Mouse (Mus musculus) spleen, adult 2 months (tissue): ENCODE data around the gene Plekhg3. TPM values are rescaled to one million over a fixed set of nuclear protein-coding genes. Genes with fewer than 3 reads are reported as not detected.

ENCODE experiments used
- DNase-seq, 2 experiments: peaks; one replicate each; pipeline versions ENCODE4 v3.0.0 to v3.0.0-alpha.2; 2012 to 2021; ENCODE audit warnings: low spot score in 2 of 2, low read depth in 1 of 2
- H3K27ac ChIP-seq: fragments of 200-500 bp; 2 replicates; pipeline ENCODE4 v1.5.1; 2012; ENCODE audit warnings: low read length, inconsistent platforms; ENCODE audit not compliant: insufficient read depth
- H3K27me3 ChIP-seq: fragments of 200-500 bp; 2 replicates; pipeline ENCODE4 v1.6.1; 2012; ENCODE audit warnings: mild to moderate bottlenecking, moderate library complexity, low read length, inconsistent platforms; ENCODE audit not compliant: control insufficient read depth, insufficient read depth
- H3K36me3 ChIP-seq: fragments of 200-500 bp; 2 replicates; pipeline ENCODE4 v1.6.1; 2012; ENCODE audit warnings: mild to moderate bottlenecking, low read length, inconsistent platforms; ENCODE audit not compliant: control insufficient read depth, insufficient read depth
- H3K4me1 ChIP-seq: fragments of 200-500 bp; 2 replicates; pipeline ENCODE4 v1.6.1; 2011; ENCODE audit warnings: inconsistent platforms; ENCODE audit not compliant: control insufficient read depth, insufficient read depth, insufficient read length
- H3K4me3 ChIP-seq: fragments of 200-500 bp; 2 replicates; pipeline ENCODE4 v1.5.1; 2011; ENCODE audit warnings: mild to moderate bottlenecking, inconsistent platforms; ENCODE audit not compliant: insufficient read depth, insufficient read length; ENCODE audit errors: extremely low read depth
- CTCF ChIP-seq: fragments of 200-500 bp; IDR thresholded peaks from 2 replicates; pipeline ENCODE4 v1.5.1; 2011; ENCODE audit warnings: mild to moderate bottlenecking, inconsistent platforms; ENCODE audit not compliant: insufficient read depth, insufficient read length, insufficient replicate concordance; ENCODE audit errors: extremely low read depth
- POLR2A ChIP-seq: fragments of 200-500 bp; IDR thresholded peaks from 2 replicates; pipeline ENCODE4 v1.6.1; 2011; ENCODE audit warnings: low read depth, low read length, inconsistent platforms
- WGBS: fragments of 180-500 bp; shearing (Covaris S2); methylation state at CpG from one replicate; pipeline ENCODE4 v1.1.7; 2018; 5-methylcytosine and 5-hydroxymethylcytosine counted together
- polyA plus RNA-seq: library from polyadenylated mRNA; depleted of rRNA; stranded (reverse); fragments of >200 nt; gene quantifications from 2 replicates; pipeline ENCODE4 v1.2.3, GENCODE M21; 2012

Plekhg3 gene
- polyA plus RNA-seq, 1 experiment, result 15.3 TPM

DNA sequence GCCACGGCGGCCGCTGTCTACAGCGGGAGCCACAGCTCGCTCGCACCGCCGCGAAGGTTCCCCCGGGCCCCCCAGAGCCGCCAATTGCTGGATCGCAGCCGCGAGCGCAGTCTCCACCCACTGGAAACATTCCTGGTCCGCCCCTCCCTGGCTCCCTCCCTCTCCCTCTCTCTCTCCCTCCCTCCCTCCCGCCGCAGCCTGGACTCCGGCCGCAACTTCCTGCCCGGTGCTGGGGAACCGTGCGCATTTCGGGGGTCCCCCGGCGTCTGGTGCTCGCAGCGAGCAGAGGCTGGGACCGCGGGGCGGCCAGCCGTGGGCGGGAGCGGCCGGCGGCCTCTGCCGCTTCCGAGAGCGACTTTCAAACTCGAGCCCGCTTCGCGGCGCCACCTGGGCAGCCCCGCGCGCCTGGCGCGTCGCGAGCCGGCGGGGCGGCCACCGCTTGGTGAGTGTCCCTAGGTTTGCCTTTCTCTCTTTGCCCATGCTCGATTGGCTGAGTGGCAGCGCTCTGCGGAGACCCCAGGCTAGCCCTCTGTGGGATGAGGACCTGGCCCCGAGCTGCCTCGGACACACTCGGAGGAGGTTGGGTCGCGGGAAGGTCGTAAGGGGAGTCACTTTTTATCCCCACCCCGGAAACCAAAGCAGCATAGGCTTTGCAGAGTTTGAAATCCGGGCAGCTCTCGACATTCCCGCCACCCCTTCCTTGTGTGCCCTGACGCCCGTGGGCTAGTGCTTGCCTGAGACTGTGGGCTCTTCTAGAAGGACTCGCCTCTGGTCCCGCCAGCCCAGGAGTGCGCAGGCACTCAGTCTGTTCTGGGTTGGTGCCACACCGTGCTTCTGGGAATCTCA, 2.9 kb downstream of the Plekhg3 start:
- under 1% methylated on average over 70 of the region's 74 CpGs for WGBS
- peaks cover 2% of the 10 kb centered on the region; the same call in 1 of the 2 replicates for H3K27me3 ChIP-seq
- DNase-seq, result peak in 1 of 2 experiments; percentile 57
- H3K27ac ChIP-seq, result peak overlapping the region; percentile 79
- 0 out of 2 replicates have a peak, but pooled peaks have one; percentile 2 for TF ChIP-seq POLR2A
- TF ChIP-seq CTCF, result no peak
- H3K4me3 ChIP-seq, result peak overlapping the region; percentile 81
- no peaks in the 10 kb centered on the region for H3K36me3 ChIP-seq
- peaks cover 31% of the 10 kb centered on the region; the same call in 1 of the 2 replicates for H3K4me1 ChIP-seq

DNA sequence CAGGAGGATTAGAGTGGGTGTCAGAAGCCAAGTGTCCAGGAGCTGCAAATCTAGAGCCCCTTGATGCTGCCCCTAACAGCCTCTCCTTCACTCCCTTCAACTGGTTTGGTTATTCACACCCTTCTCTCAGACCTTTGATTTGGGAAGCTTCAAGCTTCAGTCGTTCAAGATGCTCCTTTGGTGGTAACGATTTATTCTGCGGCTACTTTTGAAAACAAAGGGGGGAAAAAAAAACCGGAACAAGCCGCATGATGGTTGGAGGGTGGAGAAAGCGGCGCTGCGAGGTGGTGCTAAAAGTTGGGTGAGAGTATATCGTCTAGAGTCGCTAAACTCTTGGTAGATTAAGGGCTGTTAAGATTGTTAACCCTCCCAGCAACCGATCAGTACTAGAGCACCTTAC, 3.5 kb downstream of the Plekhg3 start:
- 4% methylated on average over 11 of the region's 11 CpGs for WGBS

DNA sequence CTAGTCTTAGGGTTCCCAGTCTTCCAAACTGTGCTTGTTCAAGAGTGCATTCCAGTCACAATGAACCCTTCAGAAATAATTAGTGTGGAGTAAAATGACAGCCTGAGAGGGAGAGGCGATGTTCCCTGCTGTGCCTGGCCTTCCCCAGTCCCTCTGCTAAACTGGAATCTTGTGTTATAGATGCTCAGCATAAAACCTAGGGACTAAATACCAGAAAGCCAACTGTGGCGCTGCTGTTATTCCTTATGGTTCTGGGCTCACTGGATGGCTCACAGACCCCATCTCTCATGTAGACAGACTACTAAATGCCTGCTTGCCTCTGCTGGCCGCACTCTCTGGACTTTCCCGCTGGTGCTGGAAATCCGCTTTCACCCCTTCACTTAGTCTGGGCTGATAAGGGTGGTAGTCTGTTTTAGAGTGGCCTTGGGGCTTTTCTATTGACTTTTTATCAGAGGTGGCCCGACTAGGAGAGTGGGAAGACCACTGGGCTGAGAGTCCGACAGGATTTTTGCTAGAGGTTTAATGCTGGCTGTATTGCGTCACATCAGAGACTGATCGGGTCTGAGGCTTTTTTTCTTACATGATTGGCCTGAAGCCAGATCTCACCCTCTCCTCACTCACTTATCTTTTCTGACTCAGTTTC, 4.1 kb downstream of the Plekhg3 start:
- WGBS, result 66% methylated on average over 9 of the region's 9 CpGs
- Histone ChIP-seq H3K27me3 (peaks cover 2% of the 10 kb centered on the region; the same call in 1 of the 2 replicates), H3K4me3 (peak overlapping the region; percentile 29; the same call in 1 of the 2 replicates), H3K36me3 (no peaks in the 10 kb centered on the region), H3K4me1 (peaks cover 28% of the 10 kb centered on the region; the same call in 1 of the 2 replicates), H3K27ac (peak overlapping the region; percentile 79)
- TF ChIP-seq CTCF (no peak), POLR2A (no peak)
- no peak for DNase-seq

More for the DNA sequence above, 3.5 kb downstream of the Plekhg3 start:
- Histone ChIP-seq H3K4me3 (peak overlapping the region; percentile 81), H3K27ac (peak overlapping the region; percentile 79), H3K36me3 (no peaks in the 10 kb centered on the region), H3K4me1 (peaks cover 28% of the 10 kb centered on the region; the same call in 1 of the 2 replicates), H3K27me3 (peaks cover 2% of the 10 kb centered on the region; the same call in 1 of the 2 replicates)
- peak in 1 of 2 experiments; percentile 30 for DNase-seq
- TF ChIP-seq POLR2A (no peak), CTCF (no peak)

DNA sequence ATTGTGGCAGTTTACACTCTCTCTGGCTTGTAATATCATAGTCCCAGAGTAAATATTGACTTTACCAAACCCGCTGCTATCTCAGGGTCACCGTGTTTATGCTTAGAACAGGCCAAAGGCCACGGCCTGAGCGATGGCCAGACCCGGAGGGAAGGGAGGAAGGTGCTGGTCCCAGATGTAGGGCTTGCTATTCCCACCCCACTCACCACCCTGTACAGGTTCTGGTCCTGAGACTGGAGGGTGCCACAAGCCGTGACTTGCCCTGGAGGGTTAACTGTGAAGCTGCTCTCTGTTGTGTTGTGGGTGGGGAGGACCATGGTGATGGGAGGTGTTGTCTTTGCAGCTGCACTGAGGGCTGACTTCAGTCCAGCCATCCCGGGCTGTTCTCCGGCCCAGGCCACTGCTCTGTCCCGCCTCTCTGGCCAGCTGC, 4.8 kb downstream of the Plekhg3 start:
- TF ChIP-seq POLR2A, result no peak
- no peak for TF ChIP-seq CTCF
- WGBS, result 76% methylated on average over 9 of the region's 9 CpGs
- Histone ChIP-seq H3K27ac (peak overlapping the region; percentile 20), H3K27me3 (peaks cover 2% of the 10 kb centered on the region; the same call in 1 of the 2 replicates), H3K4me1 (peaks cover 28% of the 10 kb centered on the region; the same call in 1 of the 2 replicates), H3K36me3 (no peaks in the 10 kb centered on the region), H3K4me3 (no peak overlapping the region)
- no peak for DNase-seq

DNA sequence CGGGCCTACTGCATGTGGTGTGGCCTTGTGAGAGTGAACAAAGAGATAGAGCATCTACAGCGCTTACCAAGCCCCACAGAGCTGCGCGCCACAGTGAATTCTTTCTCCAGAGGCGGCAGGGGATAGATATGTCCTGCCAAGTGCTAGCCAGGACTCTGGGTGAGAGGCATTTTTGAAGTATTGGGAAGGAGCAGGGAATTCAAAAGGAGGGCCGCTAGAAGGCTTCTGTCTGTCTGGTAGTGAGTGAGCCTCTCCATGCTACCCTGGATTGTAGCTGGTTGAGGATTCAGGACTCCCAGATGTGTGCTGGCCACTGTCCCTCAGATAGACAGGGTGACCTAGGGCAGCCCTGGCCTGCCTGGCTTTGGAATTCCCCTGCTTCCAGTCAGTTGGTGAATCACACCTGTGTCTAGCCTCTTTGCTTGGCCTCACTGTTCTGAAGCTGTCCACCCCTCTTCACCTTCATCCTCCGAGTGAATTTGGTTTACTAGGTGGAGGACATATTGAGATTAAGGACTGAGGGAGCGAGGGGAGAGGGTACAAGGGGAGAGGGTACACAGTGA, 6.0 kb downstream of the Plekhg3 start:
- WGBS, result 74% methylated on average over 8 of the region's 8 CpGs
- Histone ChIP-seq H3K4me1 (peaks cover 28% of the 10 kb centered on the region; the same call in 1 of the 2 replicates), H3K27ac (peak overlapping the region; percentile 38), H3K27me3 (peaks cover 2% of the 10 kb centered on the region; the same call in 1 of the 2 replicates), H3K4me3 (no peak overlapping the region), H3K36me3 (no peaks in the 10 kb centered on the region)
- TF ChIP-seq CTCF, result no peak
- no peak for TF ChIP-seq POLR2A
- no peak for DNase-seq

DNA sequence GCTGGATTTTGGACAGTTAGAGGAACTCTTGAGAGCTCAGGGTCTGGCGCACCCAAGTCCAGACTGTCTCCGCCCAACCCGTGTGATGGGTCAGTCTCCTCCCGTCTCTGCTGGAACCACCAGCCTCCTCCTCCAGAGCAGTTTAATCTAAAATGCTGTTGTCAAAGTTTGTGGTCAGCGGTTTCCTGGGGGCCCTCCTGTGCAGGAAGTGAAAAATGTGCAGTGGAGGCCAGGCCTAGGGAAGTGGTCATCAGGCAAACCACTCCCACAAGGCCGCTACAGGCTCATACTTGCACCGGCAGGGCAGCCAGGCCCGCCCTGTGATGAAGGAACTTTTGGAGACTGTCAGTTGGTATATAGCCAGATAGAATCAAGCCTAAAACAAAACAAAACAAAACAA, 6.7 kb downstream of the Plekhg3 start:
- Histone ChIP-seq H3K4me1 (peaks cover 26% of the 10 kb centered on the region), H3K27me3 (no peaks in the 10 kb centered on the region), H3K36me3 (no peaks in the 10 kb centered on the region), H3K4me3 (no peak overlapping the region), H3K27ac (peak overlapping the region; percentile 38)
- peak; percentile 69 to 79 for DNase-seq
- 12% methylated on average over 8 of the region's 8 CpGs for WGBS
- TF ChIP-seq CTCF (no peak), POLR2A (no peak)
